Mouse (Mus musculus) neural tube, embryonic 14.5 days (tissue): Measurements from ENCODE around the gene Ppan. TPM values are rescaled to one million over a fixed set of nuclear protein-coding genes. Genes with fewer than 3 reads are reported as not detected.

ENCODE experiments used
- ATAC-seq: fragments of 200-750 bp; cut with Nextera tagmentation; 2 replicates; pipeline ENCODE4 v1.8.0; 2017; ENCODE audit warnings: low read depth, mild to moderate bottlenecking, moderate TSS enrichment, moderate library complexity
- H3K27ac ChIP-seq: fragments of 300-500 bp; sonication (generic); 2 replicates; pipeline ENCODE4 v1.5.1; 2014; ENCODE audit warnings: low read depth, mild to moderate bottlenecking, control low read depth, low read length, moderate library complexity, mixed read lengths
- H3K27me3 ChIP-seq: fragments of 300-500 bp; sonication (generic); 2 replicates; pipeline ENCODE4 v1.6.1; 2014; ENCODE audit warnings: low read length; ENCODE audit not compliant: control insufficient read depth, insufficient read depth
- H3K36me3 ChIP-seq: fragments of 300-500 bp; sonication (generic); 2 replicates; pipeline ENCODE4 v1.6.1; 2014; ENCODE audit warnings: low read length, mixed read lengths; ENCODE audit not compliant: control insufficient read depth, insufficient read depth
- H3K4me1 ChIP-seq: fragments of 300-500 bp; sonication (generic); 2 replicates; pipeline ENCODE4 v1.6.1; 2014; ENCODE audit warnings: low read length; ENCODE audit not compliant: control insufficient read depth, insufficient read depth
- H3K4me2 ChIP-seq: fragments of 300-500 bp; sonication (generic); 2 replicates; pipeline ENCODE4 v1.6.1; 2014; ENCODE audit warnings: mild to moderate bottlenecking, low read depth, low read length, control low read depth
- H3K4me3 ChIP-seq: fragments of 300-500 bp; sonication (generic); 2 replicates; pipeline ENCODE4 v1.5.1; 2014; ENCODE audit warnings: low read depth, low read length, control low read depth, mixed read lengths
- H3K9ac ChIP-seq: fragments of 300-500 bp; sonication (generic); replicated peaks from 2 replicates; pipeline ENCODE4 v1.6.1; 2014; ENCODE audit warnings: low read depth, mild to moderate bottlenecking, control low read depth, low read length, mixed read lengths
- H3K9me3 ChIP-seq: fragments of 300-500 bp; sonication (generic); 2 replicates; pipeline ENCODE4 v1.6.1; 2016; ENCODE audit warnings: low read length; ENCODE audit not compliant: control insufficient read depth
- WGBS: fragments of 180-500 bp; shearing (Covaris S2); extraction: QIAGEN DNeasy Blood & Tissue Kit; methylation state at CpG from one replicate; pipeline ENCODE4 v1.1.7; 2014; 5-methylcytosine and 5-hydroxymethylcytosine counted together
- polyA plus RNA-seq: library from polyadenylated mRNA; unstranded; fragments of >200 nt; fragmentation: Nextera tagmentation; extraction: Ambion mirVana; gene quantifications from 2 replicates; pipeline ENCODE4 v1.2.1, GENCODE M21; 2014

Gene Ppan
- polyA plus RNA-seq, 1 experiment from 2014 or later: 41.7 TPM

DNA sequence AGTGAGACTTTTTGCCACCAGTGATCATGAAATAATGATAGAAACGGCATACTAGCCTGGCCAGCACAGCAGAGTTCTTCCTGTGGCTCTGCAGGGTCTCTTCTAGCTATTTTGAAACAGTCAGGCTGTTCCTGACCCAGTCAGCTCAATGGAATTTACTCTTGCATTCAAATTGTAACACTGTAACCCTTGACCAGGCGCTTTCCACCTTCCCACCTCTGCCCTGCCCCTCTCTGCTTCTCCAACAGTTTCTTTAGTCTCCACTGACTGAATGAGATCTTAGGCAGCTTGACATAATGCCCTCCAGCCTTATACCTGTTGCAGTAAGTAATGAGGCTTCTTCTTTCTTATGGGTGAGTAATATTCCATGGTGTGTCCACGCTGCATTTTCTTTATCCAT is 21.1 kb upstream of the Ppan start:
- H3K27me3 ChIP-seq: peaks cover 26% of the 10 kb centered on the region
- H3K4me1 ChIP-seq: no peaks in the 10 kb centered on the region
- no peaks in the 10 kb centered on the region for H3K36me3 ChIP-seq
- ATAC-seq: no peak
- H3K9me3 ChIP-seq: no peaks in the 10 kb centered on the region
- H3K9ac ChIP-seq: no peak overlapping the region
- no peak overlapping the region for H3K4me3 ChIP-seq
- WGBS: 65% methylated on average over 3 of the region's 3 CpGs
- no peak overlapping the region for H3K27ac ChIP-seq
- no peak overlapping the region for H3K4me2 ChIP-seq

DNA sequence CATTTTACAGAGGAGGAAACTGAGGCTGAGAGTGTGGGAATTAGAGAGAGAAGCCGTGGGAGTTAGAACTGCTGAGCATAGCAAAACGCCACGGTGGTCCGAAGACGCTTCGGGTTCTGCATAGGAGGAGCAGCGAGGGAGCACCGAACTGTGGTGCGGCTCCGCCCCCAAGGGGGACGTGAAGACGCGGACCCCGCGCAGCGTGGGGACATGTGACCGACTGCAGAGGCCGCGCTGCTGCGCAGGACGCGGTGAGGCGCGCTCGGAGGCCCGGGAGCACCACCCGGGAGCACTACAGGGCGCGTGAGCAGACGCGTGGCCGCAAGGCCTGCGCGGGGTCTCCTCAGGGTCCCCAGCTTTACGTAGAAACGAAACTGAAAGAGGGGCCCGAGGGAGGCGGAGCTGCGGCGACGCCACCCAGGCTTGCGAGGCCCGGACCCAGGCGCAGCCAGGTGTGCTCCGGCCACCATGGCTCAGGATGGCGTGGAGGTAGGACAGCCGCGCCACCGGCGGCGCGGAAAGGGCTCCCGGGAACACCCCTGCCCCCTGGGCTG is 19.4 kb upstream of the Ppan start, which contains the start of gene A230050P20Rik:
A230050P20Rik (plus strand) TSS at position 195 of the 554 bp plus-strand sequence.
- 10% methylated on average over 43 of the region's 53 CpGs for WGBS
- Histone ChIP-seq H3K27ac (no peak within 1 kb of the TSS), H3K4me3 (peak within 1 kb of the TSS; percentile 25), H3K9ac (peak within 1 kb of the TSS; percentile 34; the same call in 1 of the 2 replicates), H3K4me2 (peak within 1 kb of the TSS; percentile 32), H3K9me3 (no peaks in the 10 kb centered on the region), H3K4me1 (no peaks in the 10 kb centered on the region), H3K36me3 (no peaks in the 10 kb centered on the region), H3K27me3 (peaks cover 26% of the 10 kb centered on the region)
- no peak; the same call in 1 of the 2 replicates for ATAC-seq

DNA sequence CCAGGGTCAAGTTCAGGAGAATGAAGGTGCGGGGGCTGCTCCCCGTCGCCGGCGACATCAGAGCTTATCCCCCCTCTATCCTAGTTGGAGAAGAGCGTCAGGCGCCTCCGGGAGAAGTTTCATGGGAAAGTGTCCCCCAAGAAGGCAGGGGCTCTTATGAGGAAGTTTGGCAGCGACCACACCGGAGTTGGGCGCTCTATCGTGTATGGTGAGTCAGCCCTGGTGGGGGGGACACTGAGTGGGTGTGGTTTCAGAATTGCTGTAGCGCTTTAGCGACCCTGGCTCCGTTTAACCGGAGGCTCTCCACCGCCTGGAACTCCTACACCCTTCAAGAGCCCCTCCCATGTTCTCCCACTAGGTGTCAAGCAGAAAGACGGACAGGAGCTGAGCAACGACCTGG is 18.7 kb upstream of the Ppan start:
- peak overlapping the region; percentile 32; the same call in 1 of the 2 replicates for H3K4me2 ChIP-seq
- 6% methylated on average over 19 of the region's 19 CpGs for WGBS
- ATAC-seq: no peak
- peaks cover 26% of the 10 kb centered on the region for H3K27me3 ChIP-seq
- H3K9me3 ChIP-seq: no peaks in the 10 kb centered on the region
- H3K4me3 ChIP-seq: peak overlapping the region; percentile 25; the same call in 1 of the 2 replicates
- no peaks in the 10 kb centered on the region for H3K36me3 ChIP-seq
- H3K9ac ChIP-seq: no peak overlapping the region
- H3K4me1 ChIP-seq: no peaks in the 10 kb centered on the region
- no peak overlapping the region for H3K27ac ChIP-seq

DNA sequence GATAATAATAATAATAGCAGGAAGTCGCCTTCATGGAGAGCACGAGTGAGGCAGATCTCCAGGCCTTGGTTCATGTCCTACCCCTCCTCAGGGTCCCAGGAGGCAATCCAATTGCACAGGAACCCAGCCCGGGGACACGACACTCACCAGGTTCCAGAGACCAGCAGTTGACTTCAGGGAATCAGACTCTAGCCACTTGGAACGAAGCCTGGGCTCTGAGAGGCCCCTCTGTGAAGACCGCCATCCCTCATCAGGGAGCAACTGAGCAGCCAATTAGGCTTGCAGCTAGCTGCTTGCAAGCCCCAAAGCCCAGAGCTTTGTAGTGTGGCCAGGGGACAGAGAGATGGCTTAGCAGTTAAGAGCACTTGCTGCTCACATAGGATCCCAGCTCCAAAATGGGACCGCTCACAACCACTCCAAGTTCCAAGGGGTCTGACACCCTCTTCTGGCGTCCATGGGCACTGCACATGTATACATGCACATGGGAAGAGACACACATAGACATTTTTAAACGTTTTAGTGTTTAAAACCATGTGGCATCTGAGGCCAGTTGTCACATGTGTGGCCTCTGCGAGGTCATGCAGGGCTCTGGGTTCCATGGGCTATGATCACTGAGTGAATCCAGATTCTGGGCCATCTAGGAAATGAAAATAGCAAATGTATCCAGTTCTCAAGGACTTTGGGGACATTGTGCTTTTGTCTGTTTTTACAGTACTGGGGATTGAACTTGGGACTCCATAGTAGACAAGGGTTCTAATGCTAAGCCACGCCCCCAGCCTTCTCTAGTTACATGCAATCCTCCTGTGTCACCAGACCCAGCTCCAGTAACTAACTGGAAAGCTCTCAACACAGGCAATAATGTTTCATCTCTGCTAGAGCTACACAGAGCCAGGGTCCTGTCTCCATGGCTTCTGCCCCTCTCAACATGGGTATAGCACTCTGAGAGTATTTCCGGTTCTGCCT is 17.5 kb upstream of the Ppan start:
- 80% methylated on average over 12 of the region's 12 CpGs for WGBS
- no peaks in the 10 kb centered on the region for H3K36me3 ChIP-seq
- H3K4me1 ChIP-seq: no peaks in the 10 kb centered on the region
- ATAC-seq: no peak
- no peaks in the 10 kb centered on the region for H3K9me3 ChIP-seq
- peaks cover 26% of the 10 kb centered on the region for H3K27me3 ChIP-seq
- H3K4me2 ChIP-seq: no peak overlapping the region
- no peak overlapping the region for H3K4me3 ChIP-seq
- H3K9ac ChIP-seq: no peak overlapping the region
- H3K27ac ChIP-seq: no peak overlapping the region

DNA sequence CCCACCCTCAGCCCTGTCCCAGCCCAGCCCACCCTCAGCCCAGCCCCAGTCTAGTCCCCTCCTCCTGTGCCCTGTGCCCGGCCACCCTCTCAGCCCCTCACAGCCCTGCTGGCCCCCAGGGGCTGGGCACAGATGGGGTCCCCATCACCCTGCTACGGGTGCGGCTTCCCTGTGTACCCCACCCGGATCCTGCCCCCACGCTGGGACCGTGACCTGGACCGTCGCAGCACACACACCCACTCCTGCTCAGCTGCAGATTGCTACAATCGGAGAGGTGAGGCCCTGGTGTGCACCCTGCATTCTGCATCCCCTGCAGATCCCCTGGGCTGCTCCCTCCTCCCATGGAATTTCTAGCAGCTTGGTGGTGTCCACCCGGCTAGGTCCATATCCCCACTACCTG is 15.0 kb upstream of the Ppan start:
- Histone ChIP-seq H3K4me3 (no peak overlapping the region), H3K9me3 (no peaks in the 10 kb centered on the region), H3K27ac (no peak overlapping the region), H3K27me3 (peaks cover 23% of the 10 kb centered on the region), H3K9ac (no peak overlapping the region), H3K4me1 (no peaks in the 10 kb centered on the region; the same call in 1 of the 2 replicates), H3K36me3 (no peaks in the 10 kb centered on the region), H3K4me2 (no peak overlapping the region)
- ATAC-seq: no peak
- 91% methylated on average over 9 of the region's 10 CpGs for WGBS

DNA sequence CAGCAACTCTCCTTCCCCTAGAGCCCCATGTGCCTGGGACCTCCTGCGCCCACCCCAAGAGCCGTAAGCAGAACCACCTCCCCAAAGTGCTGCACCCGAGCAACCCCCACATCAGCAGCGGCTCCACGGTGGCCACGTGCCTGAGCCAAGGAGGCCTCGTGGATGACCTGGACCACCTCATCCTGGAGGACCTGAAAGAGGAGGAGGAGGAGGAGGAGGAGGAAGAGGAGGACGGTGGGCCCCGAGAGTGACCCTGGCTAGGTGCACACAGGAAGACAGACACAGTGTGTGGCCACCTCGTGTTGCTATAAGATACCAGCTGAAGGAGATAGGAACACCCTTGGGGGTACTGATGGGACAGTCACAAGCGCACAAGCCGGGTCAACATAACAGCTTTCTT is 14.5 kb upstream of the Ppan start:
- 91% methylated on average over 12 of the region's 12 CpGs for WGBS
- peaks cover 20% of the 10 kb centered on the region for H3K27me3 ChIP-seq
- ATAC-seq: no peak
- no peaks in the 10 kb centered on the region; the same call in 1 of the 2 replicates for H3K4me1 ChIP-seq
- no peaks in the 10 kb centered on the region for H3K9me3 ChIP-seq
- no peaks in the 10 kb centered on the region for H3K36me3 ChIP-seq
- H3K27ac ChIP-seq: no peak overlapping the region
- H3K4me2 ChIP-seq: no peak overlapping the region
- H3K4me3 ChIP-seq: no peak overlapping the region
- no peak overlapping the region for H3K9ac ChIP-seq

DNA sequence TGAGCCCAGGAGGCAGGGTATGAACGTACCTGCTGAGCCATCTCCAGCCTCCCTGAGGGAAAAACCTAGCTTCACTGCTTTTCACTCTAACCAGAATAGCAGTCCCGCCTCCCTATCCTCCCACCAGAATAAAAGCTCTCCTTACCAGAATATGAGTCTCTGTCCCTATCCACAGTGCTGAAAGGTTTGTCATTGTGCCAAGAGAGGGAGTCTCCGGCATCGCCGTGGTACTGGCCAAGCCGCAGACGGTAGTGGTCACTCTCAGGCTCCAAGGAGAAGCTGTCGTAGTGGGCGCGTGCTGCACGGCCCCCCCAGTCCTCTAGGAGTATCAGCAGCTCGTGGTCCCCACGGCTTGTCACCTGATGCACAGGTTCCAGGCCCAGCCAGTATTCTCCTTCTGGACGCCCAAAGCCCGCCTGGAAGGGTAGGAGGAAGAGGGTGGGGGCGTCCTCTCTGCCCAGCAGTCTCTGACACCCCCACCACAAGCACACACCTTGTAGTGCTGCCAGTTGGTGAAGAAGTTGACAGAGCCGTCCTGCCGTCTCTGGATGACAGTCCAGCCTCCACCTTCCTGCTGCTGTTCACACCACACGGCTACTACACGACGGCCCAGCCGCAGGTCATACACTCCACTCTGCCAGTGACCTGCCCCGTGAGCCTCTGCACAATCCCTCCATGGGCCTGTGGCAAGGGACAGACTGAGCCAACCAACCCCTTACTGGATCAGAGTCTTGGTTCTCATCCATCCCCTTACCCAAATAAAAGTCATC is 12.8 kb upstream of the Ppan start:
- H3K9ac ChIP-seq: no peak overlapping the region
- H3K27me3 ChIP-seq: peaks cover 3% of the 10 kb centered on the region
- no peaks in the 10 kb centered on the region for H3K9me3 ChIP-seq
- no peaks in the 10 kb centered on the region; the same call in 1 of the 2 replicates for H3K4me1 ChIP-seq
- 68% methylated on average over 23 of the region's 23 CpGs for WGBS
- H3K4me3 ChIP-seq: no peak overlapping the region
- no peak for ATAC-seq
- no peak overlapping the region for H3K27ac ChIP-seq
- no peaks in the 10 kb centered on the region for H3K36me3 ChIP-seq
- no peak overlapping the region for H3K4me2 ChIP-seq

DNA sequence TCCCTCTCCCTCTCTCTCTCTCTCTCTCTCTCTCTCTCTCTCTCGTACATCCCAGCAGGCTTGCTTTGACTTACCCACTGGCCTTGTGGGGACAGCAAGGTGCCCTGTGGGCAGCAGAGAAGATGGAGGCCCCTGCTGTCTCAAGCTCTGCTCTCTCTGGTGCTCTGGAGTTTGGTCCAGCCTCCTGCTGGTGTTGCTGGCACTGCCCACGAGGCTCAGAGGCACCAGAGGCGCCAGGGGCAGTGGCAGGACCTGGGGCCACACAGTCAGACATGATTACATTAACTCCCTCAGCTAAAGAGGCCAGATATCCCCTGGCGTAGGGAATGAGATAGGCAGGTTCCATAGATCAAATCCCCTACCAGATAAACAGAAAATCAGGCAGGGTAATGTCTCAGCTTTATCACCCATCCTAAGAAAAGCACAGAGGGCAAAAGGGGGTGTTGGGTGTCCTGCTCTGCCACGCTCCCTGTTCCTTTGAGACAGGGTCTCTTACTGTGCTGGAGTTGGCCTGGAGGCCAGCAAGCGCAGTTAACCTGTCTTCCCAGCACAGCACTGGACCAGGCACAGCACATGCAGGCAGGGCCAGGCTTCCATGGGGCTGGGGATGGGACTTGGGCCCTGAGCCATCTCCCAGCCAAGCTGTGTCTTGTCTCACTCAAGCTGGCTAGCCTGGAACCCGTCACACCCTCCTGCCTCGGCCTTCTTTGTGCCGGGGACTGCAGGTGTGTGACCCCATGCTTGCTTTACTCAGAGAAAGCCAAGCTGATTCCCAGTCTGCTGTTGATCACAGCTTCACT is 11.5 kb upstream of the Ppan start:
- Histone ChIP-seq H3K36me3 (no peaks in the 10 kb centered on the region), H3K27me3 (no peaks in the 10 kb centered on the region), H3K27ac (no peak overlapping the region), H3K9me3 (no peaks in the 10 kb centered on the region), H3K4me3 (no peak overlapping the region), H3K4me1 (no peaks in the 10 kb centered on the region; the same call in 1 of the 2 replicates), H3K4me2 (no peak overlapping the region), H3K9ac (no peak overlapping the region)
- 76% methylated on average over 9 of the region's 9 CpGs for WGBS
- ATAC-seq: no peak
